Mouse (Mus musculus) thymus, adult 2 months (tissue): ENCODE data around the gene Npas2. TPM values are rescaled to one million over a fixed set of nuclear protein-coding genes. Genes with fewer than 3 reads are reported as not detected.
A peak's percentile ranks its signal among the peaks of the same experiment; 100 is the strongest.

Source experiments
- DNase-seq: peaks from one replicate; pipeline ENCODE4 v3.0.0; 2021
- H3K27ac ChIP-seq: fragments of 200-500 bp; 2 replicates; pipeline ENCODE4 v1.5.1; 2012; ENCODE audit warnings: low read length, control low read depth; ENCODE audit not compliant: control insufficient read depth, insufficient read depth
- H3K27me3 ChIP-seq: fragments of 200-500 bp; 2 replicates; pipeline ENCODE4 v1.6.1; 2012; ENCODE audit warnings: mild to moderate bottlenecking, low read length, moderate library complexity, mixed read lengths; ENCODE audit not compliant: control insufficient read depth, insufficient read depth
- H3K36me3 ChIP-seq: fragments of 200-500 bp; 2 replicates; pipeline ENCODE4 v1.6.1; 2012; ENCODE audit warnings: mild to moderate bottlenecking, low read length, moderate library complexity; ENCODE audit not compliant: control insufficient read depth, insufficient read depth
- H3K4me1 ChIP-seq: fragments of 200-500 bp; replicated peaks from 2 replicates; pipeline ENCODE4 v1.6.1; 2012; ENCODE audit warnings: low read length; ENCODE audit not compliant: control insufficient read depth, insufficient read depth
- H3K4me3 ChIP-seq: fragments of 200-500 bp; 2 replicates; pipeline ENCODE4 v1.5.1; 2012; ENCODE audit warnings: mild to moderate bottlenecking, low read length, control low read depth, moderate library complexity; ENCODE audit not compliant: control insufficient read depth, insufficient read depth
- CTCF ChIP-seq: fragments of 200-500 bp; IDR thresholded peaks from 2 replicates; pipeline ENCODE4 v1.5.1; 2012; ENCODE audit warnings: mild to moderate bottlenecking, control low read depth, low read length, moderate library complexity, borderline replicate concordance; ENCODE audit not compliant: control insufficient read depth, poor library complexity, insufficient read depth; ENCODE audit errors: extremely low read depth
- POLR2A ChIP-seq: fragments of 200-500 bp; IDR thresholded peaks from 2 replicates; pipeline ENCODE4 v1.6.1; 2012; ENCODE audit warnings: mild to moderate bottlenecking, low read length, control low read depth, moderate library complexity; ENCODE audit not compliant: control insufficient read depth, poor library complexity, insufficient read depth; ENCODE audit errors: extremely low read depth
- WGBS: fragments of 180-500 bp; shearing (Covaris S2); methylation state at CpG from one replicate; pipeline ENCODE4 v1.1.7; 2018; 5-methylcytosine and 5-hydroxymethylcytosine counted together
- polyA plus RNA-seq: library from polyadenylated mRNA; depleted of rRNA; stranded (reverse); fragments of >200 nt; gene quantifications from 2 replicates; pipeline ENCODE4 v1.2.3, GENCODE M21; 2012; rRNA removed

Npas2 gene
- 6.9 and 7.7 TPM in 2 replicates for polyA plus RNA-seq

DNA sequence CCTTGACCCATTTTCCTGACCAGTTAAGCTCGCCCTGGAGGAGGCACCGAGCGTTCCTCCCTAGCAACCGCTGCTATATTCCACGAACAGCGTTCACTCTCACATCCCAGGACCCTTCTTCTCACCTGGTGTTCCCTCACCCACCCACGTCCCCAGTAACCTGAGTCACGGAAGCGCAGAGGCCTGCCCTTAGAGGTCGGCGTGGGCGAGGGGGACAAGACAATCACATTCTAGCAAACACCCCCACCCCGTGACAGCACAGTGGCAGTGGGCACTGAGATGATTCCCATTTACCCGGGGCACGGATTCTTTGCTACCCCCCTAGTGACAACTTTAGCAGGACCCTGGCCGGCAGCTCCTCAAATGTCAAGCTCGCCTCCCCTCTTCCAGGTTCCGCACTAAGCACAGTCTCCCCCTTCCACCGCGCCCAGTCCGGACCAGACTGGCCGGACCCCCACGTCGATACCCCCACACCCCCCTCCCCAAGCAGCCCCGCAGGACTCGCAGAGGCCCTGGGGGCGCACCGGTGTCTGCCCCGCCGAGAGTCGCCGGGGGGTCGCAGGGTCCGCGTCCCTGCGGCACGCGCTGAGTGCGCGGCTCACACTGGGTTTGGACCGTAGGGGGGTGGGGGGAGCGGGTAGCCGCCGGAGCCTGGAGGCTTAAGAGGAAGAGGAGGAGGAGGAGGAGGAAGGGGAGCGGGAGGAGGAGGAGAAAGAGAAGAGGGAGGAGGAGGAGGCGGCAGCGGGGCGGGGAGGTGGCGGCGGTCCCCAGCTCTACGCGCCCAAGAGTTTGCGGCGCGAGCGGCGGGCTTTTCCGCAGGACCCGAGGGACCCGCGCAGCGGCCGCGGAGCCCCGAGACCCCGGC lies at the start of gene Npas2:
TSS of gene Npas2 (plus strand) at position 735 of the 865 bp plus-strand sequence.
- WGBS = 1% methylated on average over 66 of the region's 66 CpGs

DNA sequence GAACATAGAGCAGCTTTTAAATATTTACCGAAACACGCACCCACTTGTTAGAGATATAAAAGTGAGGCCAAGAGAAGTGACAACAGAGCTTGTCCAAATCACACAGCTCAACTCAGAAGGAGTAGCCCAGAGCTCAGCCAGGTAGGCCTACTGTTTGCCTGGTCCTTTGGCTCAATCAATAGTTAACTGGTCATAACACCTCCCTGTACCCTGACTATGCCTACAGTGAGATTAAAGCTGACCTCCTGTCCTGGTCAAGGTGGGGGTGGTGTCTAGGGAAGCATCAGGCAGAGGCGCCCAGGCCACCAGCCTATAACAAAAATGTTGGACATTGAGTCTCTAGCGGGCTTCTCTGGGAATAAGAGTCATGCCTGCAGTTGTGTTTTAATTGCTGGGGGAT lies 36.8 kb upstream of the Npas2 start:
- Histone ChIP-seq H3K4me1 (no peaks in the 10 kb centered on the region), H3K27ac (no peak overlapping the region), H3K27me3 (no peaks in the 10 kb centered on the region), H3K4me3 (no peak overlapping the region), H3K36me3 (no peaks in the 10 kb centered on the region)
- no peak for DNase-seq
- no peak for TF ChIP-seq CTCF
- no peak for TF ChIP-seq POLR2A
- 97% methylated on average over 4 of the region's 4 CpGs for WGBS

More for the DNA sequence above, at the start of gene Npas2:
- DNase-seq = peak; percentile 47
- Histone ChIP-seq H3K27me3 (peaks cover 11% of the 10 kb centered on the region), H3K36me3 (no peaks in the 10 kb centered on the region), H3K4me1 (peaks cover 35% of the 10 kb centered on the region), H3K4me3 (peak within 1 kb of the TSS; percentile 94), H3K27ac (peak within 1 kb of the TSS; percentile 18; the same call in 1 of the 2 replicates)
- no peak for TF ChIP-seq CTCF
- TF ChIP-seq POLR2A = 0 out of 2 replicates have a peak, but pooled peaks have one; percentile 1

DNA sequence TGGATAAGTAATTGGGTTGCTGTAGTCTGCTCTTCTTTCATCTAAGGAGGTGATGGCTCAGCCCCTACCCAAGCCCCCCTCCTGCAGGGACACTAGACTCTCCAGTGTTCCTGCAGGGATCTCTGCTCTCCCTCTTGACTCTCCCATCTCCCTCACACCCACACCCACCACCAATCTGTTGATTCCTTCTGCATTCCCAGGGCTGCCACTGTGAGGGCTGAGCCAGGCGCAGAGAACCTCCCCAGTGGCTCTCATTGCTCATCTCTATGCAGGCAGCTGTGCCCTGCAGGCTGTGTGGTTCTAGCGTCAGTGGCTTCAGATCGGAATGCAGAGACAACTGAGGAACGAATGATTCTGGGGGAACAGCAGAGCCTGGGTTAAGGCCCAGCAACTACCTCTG lies 33.4 kb upstream of the Npas2 start:
- no peak for TF ChIP-seq CTCF
- TF ChIP-seq POLR2A = no peak
- no peak for DNase-seq
- Histone ChIP-seq H3K4me3 (no peak overlapping the region), H3K4me1 (no peaks in the 10 kb centered on the region), H3K27ac (no peak overlapping the region), H3K36me3 (no peaks in the 10 kb centered on the region), H3K27me3 (no peaks in the 10 kb centered on the region)
- WGBS = 94% methylated on average over 4 of the region's 4 CpGs

DNA sequence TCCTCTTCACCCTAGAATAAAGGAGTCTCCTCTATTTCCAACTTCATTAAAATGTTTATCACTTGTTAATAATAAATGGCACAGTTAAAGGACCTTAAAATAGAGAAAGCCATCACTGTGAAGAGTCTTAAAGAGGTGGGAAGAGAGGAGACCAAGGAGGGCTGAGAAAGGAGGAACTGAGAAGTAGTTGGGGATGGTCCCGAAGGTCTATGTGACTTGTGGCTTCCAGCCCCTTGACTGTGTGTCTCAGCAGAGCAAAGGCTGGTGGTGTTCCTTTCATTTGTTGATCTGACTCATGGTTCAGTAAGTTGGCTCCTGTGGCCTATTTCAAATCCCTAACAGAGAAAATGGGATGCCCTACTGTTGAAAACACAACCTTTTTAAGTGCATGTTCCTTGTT lies 30.5 kb upstream of the Npas2 start:
- Histone ChIP-seq H3K4me3 (no peak overlapping the region), H3K27ac (no peak overlapping the region), H3K36me3 (no peaks in the 10 kb centered on the region), H3K27me3 (no peaks in the 10 kb centered on the region), H3K4me1 (no peaks in the 10 kb centered on the region)
- TF ChIP-seq POLR2A = no peak
- no peak for TF ChIP-seq CTCF
- whole genome bisulfite sequencing = 31% methylated on average over 1 of the region's 1 CpGs
- no peak for DNase-seq

DNA sequence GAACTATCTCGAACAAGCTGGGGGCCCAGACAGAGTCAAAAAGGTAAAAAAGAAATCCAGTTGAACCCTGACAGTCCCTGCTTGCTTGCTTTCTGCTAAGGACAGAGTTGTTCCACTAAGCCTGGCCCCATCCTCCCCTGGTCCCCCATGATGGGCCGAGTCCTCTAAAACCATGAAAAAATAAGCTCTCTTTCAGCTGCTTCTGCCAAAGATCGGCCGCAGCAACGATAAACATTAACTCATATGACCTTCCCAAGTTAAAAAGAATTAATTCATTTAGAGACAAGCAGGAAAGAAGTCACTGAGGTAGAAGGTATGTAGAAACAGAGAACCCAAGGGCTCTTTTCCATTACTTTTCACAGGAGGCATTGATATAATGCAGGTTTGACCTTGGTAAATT lies 16.8 kb upstream of the Npas2 start:
- DNase-seq = no peak
- Histone ChIP-seq H3K4me1 (no peaks in the 10 kb centered on the region), H3K4me3 (no peak overlapping the region), H3K27ac (no peak overlapping the region), H3K27me3 (no peaks in the 10 kb centered on the region), H3K36me3 (no peaks in the 10 kb centered on the region)
- 96% methylated on average over 5 of the region's 5 CpGs for WGBS
- TF ChIP-seq CTCF (no peak), POLR2A (no peak)

DNA sequence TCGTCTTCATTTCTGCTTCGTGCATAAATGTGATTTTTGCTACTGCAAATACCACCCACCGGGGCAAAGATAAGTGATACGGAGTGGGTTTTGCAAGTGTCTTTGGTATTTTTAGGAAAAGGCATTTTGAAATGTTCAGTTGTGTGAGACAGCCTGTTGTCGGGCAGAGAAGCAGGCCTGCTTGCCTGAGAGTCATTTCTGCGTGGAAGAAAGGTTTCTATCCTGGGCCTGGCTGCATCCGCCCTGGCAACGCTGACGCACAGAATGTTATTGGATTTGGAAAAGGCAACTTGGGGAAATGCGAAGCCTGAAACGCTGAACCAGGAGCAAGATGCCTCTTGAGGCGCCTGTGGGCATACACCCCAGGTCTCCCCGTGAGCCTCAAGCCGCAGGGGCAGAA lies 16.3 kb upstream of the Npas2 start:
- Histone ChIP-seq H3K36me3 (no peaks in the 10 kb centered on the region), H3K27me3 (no peaks in the 10 kb centered on the region), H3K27ac (no peak overlapping the region), H3K4me3 (no peak overlapping the region), H3K4me1 (no peaks in the 10 kb centered on the region)
- 95% methylated on average over 14 of the region's 14 CpGs for WGBS
- DNase-seq = no peak
- TF ChIP-seq CTCF (no peak), POLR2A (no peak)
